Mouse (Mus musculus): ENCODE measurements around the gene Unc5b.

- no peak for TF ChIP-seq EP300 (IDR thresholded peaks at IDR 0.05; ENCODE audit: low read depth)
- no peak for TF ChIP-seq CTCF (IDR thresholded peaks at IDR 0.05; ENCODE audit: low read depth)
Observed at GRCm38 (mm10) chr10:60829071-60829470, 2.3 kb downstream of the Unc5b start.

Data from liver, embryonic 14.5 days (tissue).